Mouse (Mus musculus) midbrain, embryonic 11.5 days (tissue): ENCODE results near the gene Olfr288. TPM values are rescaled to one million over a fixed set of nuclear protein-coding genes. Genes with fewer than 3 reads are reported as not detected.

Source experiments
- ATAC-seq: fragments of 200-750 bp; cut with Nextera tagmentation; 2 replicates; pipeline ENCODE4 v1.8.0; 2017; ENCODE audit warnings: moderate TSS enrichment, moderate library complexity; ENCODE audit not compliant: low FRiP score
- DNase-seq: peaks from one replicate; pipeline ENCODE4 v3.0.0; 2015; ENCODE audit warnings: low spot score; ENCODE audit errors: missing footprints
- H3K27ac ChIP-seq: fragments of 300-500 bp; sonication (generic); 2 replicates; pipeline ENCODE4 v1.5.1; 2014; ENCODE audit warnings: low read depth, low read length
- H3K27me3 ChIP-seq: fragments of 300-500 bp; sonication (generic); 2 replicates; pipeline ENCODE4 v1.6.1; 2014; ENCODE audit warnings: mild to moderate bottlenecking, low read length, moderate library complexity, mixed read lengths; ENCODE audit not compliant: control insufficient read depth, insufficient read depth
- H3K36me3 ChIP-seq: fragments of 300-500 bp; sonication (generic); 2 replicates; pipeline ENCODE4 v1.6.1; 2014; ENCODE audit warnings: mild to moderate bottlenecking, low read length, moderate library complexity, mixed read lengths; ENCODE audit not compliant: control insufficient read depth, insufficient read depth
- H3K4me1 ChIP-seq: fragments of 300-500 bp; sonication (generic); 2 replicates; pipeline ENCODE4 v1.6.1; 2014; ENCODE audit warnings: low read length; ENCODE audit not compliant: control insufficient read depth, insufficient read depth
- H3K4me2 ChIP-seq: fragments of 300-500 bp; sonication (generic); 2 replicates; pipeline ENCODE4 v1.6.1; 2014; ENCODE audit warnings: mild to moderate bottlenecking, moderate library complexity
- H3K4me3 ChIP-seq: fragments of 300-500 bp; sonication (generic); 2 replicates; pipeline ENCODE4 v1.5.1; 2014; ENCODE audit warnings: low read depth, low read length
- H3K9ac ChIP-seq: fragments of 300-500 bp; sonication (generic); 2 replicates; pipeline ENCODE4 v1.6.1; 2014; ENCODE audit warnings: low read length
- H3K9me3 ChIP-seq: fragments of 300-500 bp; sonication (generic); 2 replicates; pipeline ENCODE4 v1.6.1; 2016; ENCODE audit warnings: low read length; ENCODE audit not compliant: control insufficient read depth
- WGBS: fragments of 180-500 bp; shearing (Covaris S2); extraction: QIAGEN DNeasy Blood & Tissue Kit; methylation state at CpG from one replicate; pipeline ENCODE4 v1.1.7; 2014; 5-methylcytosine and 5-hydroxymethylcytosine counted together
- polyA plus RNA-seq: library from polyadenylated mRNA; unstranded; fragments of >200 nt; fragmentation: Nextera tagmentation; extraction: Ambion mirVana; gene quantifications from 2 replicates; pipeline ENCODE4 v1.2.1, GENCODE M21; 2014

The Olfr288 gene
- polyA plus RNA-seq: not detected in 2 replicates

DNA sequence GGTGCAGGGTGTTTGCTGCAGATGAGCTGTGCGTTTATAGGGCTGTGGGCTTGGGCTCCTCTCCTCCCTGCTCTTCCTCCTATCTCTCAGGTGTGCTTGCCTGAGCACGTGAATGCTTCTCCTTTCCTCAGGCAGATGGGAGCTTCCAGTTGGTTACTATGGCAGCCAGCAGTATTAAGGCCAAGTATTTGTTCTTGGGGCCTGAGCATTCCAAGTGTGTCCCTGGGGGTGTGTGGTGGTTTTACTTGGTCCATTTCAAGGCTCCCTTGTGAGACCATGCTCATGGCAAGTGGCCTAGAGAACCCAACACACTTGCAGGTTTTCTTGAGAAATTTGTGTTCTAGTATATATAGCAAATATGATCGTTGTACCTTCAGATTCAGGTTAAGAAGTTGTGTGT is at the start of gene Olfr288:
Olfr288 (minus strand) TSS at position 101 of the 400 bp plus-strand sequence.
- Histone ChIP-seq H3K4me3 (no peak within 1 kb of the TSS), H3K27me3 (no peaks in the 10 kb centered on the region), H3K4me1 (no peaks in the 10 kb centered on the region), H3K9me3 (no peaks in the 10 kb centered on the region), H3K36me3 (no peaks in the 10 kb centered on the region), H3K4me2 (no peak within 1 kb of the TSS), H3K27ac (no peak within 1 kb of the TSS), H3K9ac (no peak within 1 kb of the TSS)
- ATAC-seq (no peak), DNase-seq (no peak)
- WGBS: 74% methylated on average over 3 of the region's 3 CpGs

DNA sequence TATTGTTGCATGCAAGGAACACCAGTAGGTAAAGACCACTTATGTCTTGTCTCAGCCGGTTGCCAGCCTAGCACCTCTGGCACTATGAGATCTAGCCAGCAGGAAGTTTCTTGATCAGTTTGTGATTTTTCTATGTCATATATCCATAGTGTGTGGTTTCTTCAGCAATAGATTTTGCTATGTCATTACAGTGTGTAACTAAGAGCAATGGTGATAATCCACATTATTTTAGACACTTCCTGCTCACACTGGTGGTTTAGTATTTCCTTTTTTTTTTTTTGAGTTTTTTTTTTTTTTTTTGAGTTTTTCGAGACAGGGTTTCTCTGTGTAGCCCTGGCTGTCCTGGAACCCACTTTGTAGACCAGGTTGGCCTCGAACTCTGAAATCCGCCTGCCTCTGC is 40.1 kb upstream of the Olfr288 start:
- ATAC-seq (no peak), DNase-seq (no peak)
- H3K4me1 ChIP-seq: no peaks in the 10 kb centered on the region
- WGBS: 93% methylated on average over 4 of the region's 4 CpGs
- no peak overlapping the region for H3K4me2 ChIP-seq
- no peak overlapping the region for H3K27ac ChIP-seq
- no peak overlapping the region for H3K4me3 ChIP-seq
- no peaks in the 10 kb centered on the region for H3K36me3 ChIP-seq
- H3K9ac ChIP-seq: no peak overlapping the region
- H3K27me3 ChIP-seq: no peaks in the 10 kb centered on the region
- no peaks in the 10 kb centered on the region for H3K9me3 ChIP-seq

DNA sequence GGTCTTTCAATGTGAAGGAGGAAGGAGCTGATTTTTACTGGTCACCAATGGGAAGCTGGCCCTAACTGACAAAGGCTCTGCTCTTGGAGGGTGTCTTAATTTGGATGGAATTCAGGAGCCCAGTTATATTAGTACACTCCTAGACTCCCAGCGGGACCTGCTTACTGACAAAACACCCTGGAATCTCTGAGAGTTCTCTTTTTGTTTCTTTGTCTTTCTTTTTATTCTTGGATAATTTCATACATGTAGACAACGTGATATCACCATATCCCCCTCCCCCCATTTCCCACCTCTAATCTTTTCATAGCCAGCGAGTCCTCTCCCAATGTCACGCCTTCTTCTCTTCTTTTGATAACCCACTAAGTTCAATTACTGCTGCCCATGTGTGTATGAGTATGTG is 39.0 kb upstream of the Olfr288 start, which contains the start of gene Olfr286:
Olfr286 (minus strand) TSS at position 101 of the 400 bp plus-strand sequence.
- no peak within 1 kb of the TSS for H3K27ac ChIP-seq
- no peak within 1 kb of the TSS for H3K9ac ChIP-seq
- H3K36me3 ChIP-seq: no peaks in the 10 kb centered on the region
- no peak for ATAC-seq
- H3K27me3 ChIP-seq: no peaks in the 10 kb centered on the region
- WGBS: 86% methylated on average over 4 of the region's 4 CpGs
- H3K4me1 ChIP-seq: no peaks in the 10 kb centered on the region
- no peak within 1 kb of the TSS for H3K4me2 ChIP-seq
- H3K9me3 ChIP-seq: no peaks in the 10 kb centered on the region
- no peak within 1 kb of the TSS for H3K4me3 ChIP-seq
- DNase-seq: no peak

DNA sequence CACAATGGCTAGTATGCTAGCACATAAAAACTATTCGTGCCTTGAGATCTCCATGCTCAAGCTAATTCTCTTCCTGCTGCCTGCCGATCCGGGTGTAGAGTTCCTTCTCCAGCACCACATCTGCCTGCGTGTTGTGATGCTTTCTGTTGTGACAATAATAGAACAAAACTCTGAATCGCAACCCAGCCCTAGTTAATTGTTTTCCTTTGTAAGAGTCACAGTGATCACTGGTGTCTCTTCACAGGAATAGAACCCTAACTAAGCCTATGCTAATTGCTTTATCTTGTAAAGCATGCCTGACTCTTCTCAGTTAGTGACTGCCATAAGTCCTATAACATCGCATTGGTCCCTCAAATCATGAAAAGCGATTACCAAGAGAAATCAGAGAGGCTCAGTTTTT is 30.8 kb upstream of the Olfr288 start:
- Histone ChIP-seq H3K9me3 (no peaks in the 10 kb centered on the region), H3K27ac (no peak overlapping the region), H3K4me1 (no peaks in the 10 kb centered on the region), H3K36me3 (no peaks in the 10 kb centered on the region), H3K9ac (no peak overlapping the region), H3K4me3 (no peak overlapping the region), H3K27me3 (no peaks in the 10 kb centered on the region), H3K4me2 (no peak overlapping the region)
- DNase-seq (no peak), ATAC-seq (no peak)
- 67% methylated on average over 7 of the region's 7 CpGs for WGBS

DNA sequence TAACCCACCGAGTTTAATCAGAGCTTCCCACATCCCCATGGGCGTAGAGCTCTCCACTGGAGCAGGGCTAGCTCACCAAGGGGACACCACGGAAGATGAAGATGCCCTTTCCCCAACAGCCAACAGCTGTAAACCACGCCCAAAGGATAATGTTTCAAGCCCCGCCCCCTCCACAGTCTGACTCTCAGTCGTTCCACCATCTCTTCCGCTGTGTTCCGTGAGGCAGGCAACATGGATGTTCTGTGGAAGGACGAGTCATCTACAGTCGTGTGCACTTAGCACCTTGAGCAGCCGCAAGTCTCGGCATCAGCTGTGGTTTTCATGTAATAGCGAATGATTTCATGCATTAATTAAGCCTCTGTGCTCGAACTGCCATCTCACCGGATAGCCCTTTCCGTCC is 30.3 kb upstream of the Olfr288 start:
- Histone ChIP-seq H3K4me2 (no peak overlapping the region), H3K4me1 (no peaks in the 10 kb centered on the region), H3K9ac (no peak overlapping the region), H3K4me3 (no peak overlapping the region), H3K27ac (no peak overlapping the region), H3K27me3 (no peaks in the 10 kb centered on the region), H3K9me3 (no peaks in the 10 kb centered on the region), H3K36me3 (no peaks in the 10 kb centered on the region)
- DNase-seq (no peak), ATAC-seq (no peak)
- WGBS: 40% methylated on average over 16 of the region's 16 CpGs

DNA sequence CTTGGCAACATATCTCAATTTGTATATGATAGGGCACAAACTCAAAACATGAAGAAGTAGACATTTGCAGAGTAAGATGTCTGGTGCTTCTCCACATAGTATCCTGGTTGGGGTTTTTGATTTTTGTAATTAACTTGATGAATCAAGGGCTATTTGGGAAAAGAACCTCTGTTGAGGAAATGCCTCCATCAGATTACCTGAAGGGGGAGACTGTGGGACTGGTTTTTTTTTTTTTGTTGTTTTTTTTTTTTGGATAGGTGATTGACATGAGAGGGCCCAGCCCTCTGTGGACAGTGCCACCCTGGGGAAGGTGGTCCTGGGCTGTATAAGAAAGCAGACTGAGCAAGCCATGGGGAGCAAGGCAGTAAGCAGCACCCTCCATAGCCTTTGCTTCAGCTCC is 27.0 kb upstream of the Olfr288 start:
- no peak overlapping the region for H3K9ac ChIP-seq
- no peaks in the 10 kb centered on the region for H3K27me3 ChIP-seq
- H3K27ac ChIP-seq: no peak overlapping the region
- H3K36me3 ChIP-seq: no peaks in the 10 kb centered on the region
- no peaks in the 10 kb centered on the region for H3K4me1 ChIP-seq
- ATAC-seq (no peak), DNase-seq (no peak)
- no peak overlapping the region for H3K4me3 ChIP-seq
- no peaks in the 10 kb centered on the region for H3K9me3 ChIP-seq
- H3K4me2 ChIP-seq: no peak overlapping the region

DNA sequence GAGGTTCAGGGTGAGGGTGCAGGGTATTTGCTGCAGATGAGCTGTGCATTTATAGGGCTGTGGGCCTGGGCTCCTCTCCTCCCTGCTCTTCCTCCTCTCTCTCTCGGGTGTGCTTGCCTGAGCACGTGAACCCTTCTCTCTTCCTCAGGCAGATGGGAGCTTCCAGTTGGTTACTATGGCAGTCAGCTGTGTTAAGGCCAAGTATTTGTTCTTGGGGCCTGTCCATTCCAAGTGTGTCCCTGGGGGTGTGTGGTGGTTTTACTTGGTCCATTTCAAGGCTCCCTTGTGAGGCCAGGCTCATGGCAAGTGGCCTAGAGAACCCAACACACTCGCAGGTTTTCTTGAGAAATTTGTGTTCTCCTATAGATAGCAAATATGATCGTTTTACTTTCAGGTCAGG is 25.5 kb upstream of the Olfr288 start, which contains the start of the genes Gm44579 and Olfr287:
Gm44579 (minus strand) TSS at position 101 of the 400 bp plus-strand sequence.
Olfr287 (minus strand) TSS at position 180 of the 400 bp plus-strand sequence.
- 69% methylated on average over 4 of the region's 4 CpGs for WGBS
- no peaks in the 10 kb centered on the region for H3K36me3 ChIP-seq
- no peak within 1 kb of the TSS for H3K4me3 ChIP-seq
- DNase-seq (no peak), ATAC-seq (no peak)
- no peaks in the 10 kb centered on the region for H3K27me3 ChIP-seq
- no peak within 1 kb of the TSS for H3K9ac ChIP-seq
- H3K27ac ChIP-seq: no peak within 1 kb of the TSS
- H3K4me1 ChIP-seq: no peaks in the 10 kb centered on the region
- no peaks in the 10 kb centered on the region for H3K9me3 ChIP-seq
- H3K4me2 ChIP-seq: no peak within 1 kb of the TSS

DNA sequence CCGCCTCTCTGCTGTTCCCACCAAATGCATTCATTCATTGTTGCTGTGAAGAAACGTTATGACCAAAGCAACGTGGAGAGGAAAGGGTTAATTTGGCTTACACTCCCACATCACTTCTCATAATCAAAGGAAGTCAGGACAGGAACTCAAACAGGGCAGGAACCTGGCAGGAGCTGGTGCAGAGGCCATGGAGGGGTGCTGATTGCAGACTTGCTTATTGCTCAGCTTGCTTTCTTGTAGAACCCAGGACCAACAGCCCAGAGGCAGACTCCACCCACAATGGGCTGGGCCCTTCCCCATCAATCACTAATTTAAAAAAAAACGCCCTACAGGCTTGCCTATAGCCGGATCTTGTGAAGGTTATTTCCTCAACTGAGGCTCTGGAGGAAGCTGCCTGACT is 18.8 kb upstream of the Olfr288 start:
- H3K4me2 ChIP-seq: no peak overlapping the region
- H3K27me3 ChIP-seq: no peaks in the 10 kb centered on the region

DNA sequence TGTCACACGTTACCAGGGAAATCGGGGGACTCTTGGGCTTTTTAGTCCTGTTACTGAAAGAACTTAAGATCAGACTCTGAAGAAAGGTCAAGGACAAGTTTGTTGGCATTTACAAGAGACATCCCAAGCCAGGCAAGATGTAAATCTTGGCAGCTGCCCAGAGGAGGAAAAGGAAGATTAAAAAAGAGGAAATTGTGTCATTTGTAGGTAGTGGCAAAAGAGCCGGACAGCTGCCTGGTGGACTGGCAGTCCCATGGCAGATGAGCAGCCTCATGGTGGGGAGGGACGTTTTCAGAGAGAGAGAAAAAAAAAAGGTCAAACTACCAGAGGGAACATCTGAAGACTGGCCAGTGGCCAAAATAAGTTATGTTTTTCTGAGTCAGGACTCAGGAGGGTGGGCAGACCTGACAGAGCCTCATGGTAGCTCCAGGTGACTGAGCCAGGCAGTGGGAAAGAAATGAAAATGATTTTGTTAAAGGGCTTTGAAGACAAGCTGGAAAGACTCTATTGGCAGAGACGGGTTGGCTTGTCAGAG is 18.1 kb upstream of the Olfr288 start:
- Histone ChIP-seq H3K9me3 (no peaks in the 10 kb centered on the region), H3K27ac (no peak overlapping the region), H3K4me1 (no peaks in the 10 kb centered on the region), H3K27me3 (no peaks in the 10 kb centered on the region), H3K36me3 (no peaks in the 10 kb centered on the region), H3K9ac (no peak overlapping the region), H3K4me3 (no peak overlapping the region), H3K4me2 (no peak overlapping the region)
- no peak for ATAC-seq
- 90% methylated on average over 5 of the region's 5 CpGs for WGBS
- no peak for DNase-seq

More for the DNA sequence above, 18.8 kb upstream of the Olfr288 start:
- H3K9me3 ChIP-seq: no peaks in the 10 kb centered on the region
- WGBS: 80% methylated on average over 5 of the region's 5 CpGs
- H3K27ac ChIP-seq: no peak overlapping the region
- DNase-seq (no peak), ATAC-seq (no peak)
- H3K4me1 ChIP-seq: no peaks in the 10 kb centered on the region
- no peak overlapping the region for H3K4me3 ChIP-seq
- no peaks in the 10 kb centered on the region for H3K36me3 ChIP-seq
- H3K9ac ChIP-seq: no peak overlapping the region
